Mouse (Mus musculus) MEL (cell line): Measurements from ENCODE around the gene App.

Experiments used
- CTCF ChIP-seq, 3 experiments: IDR thresholded peaks in 2 of 3; conservative IDR thresholded peaks in 1 of 3; 2 replicates each; pipeline ENCODE4 v1.5.1; 2011 to 2012; ENCODE audit warnings: low read length in 3 of 3, low read depth in 2 of 3, mild to moderate bottlenecking in 2 of 3, improper control_type of control experiment in 1 of 3, inconsistent platforms in 1 of 3, mixed read lengths in 1 of 3, moderate library complexity in 1 of 3; ENCODE audit not compliant: control insufficient read depth in 1 of 3, insufficient read depth in 1 of 3, poor library complexity in 1 of 3, severe bottlenecking in 1 of 3
- EP300 ChIP-seq, 2 experiments: IDR thresholded peaks; 2 replicates each; pipeline ENCODE4 v1.6.1; 2011; ENCODE audit warnings: improper control_type of control experiment in 2 of 2, low read length in 2 of 2, low read depth in 1 of 2, mild to moderate bottlenecking in 1 of 2
- MYC ChIP-seq: IDR thresholded peaks from 2 replicates; pipeline ENCODE4 v1.6.1; 2011; ENCODE audit warnings: low read depth, mild to moderate bottlenecking, low read length, improper control_type of control experiment, moderate library complexity
- NELFE ChIP-seq: IDR thresholded peaks from 2 replicates; pipeline ENCODE4 v1.6.1; 2011; ENCODE audit warnings: low read depth, low read length, improper control_type of control experiment
- USF1 ChIP-seq: IDR thresholded peaks from 2 replicates; pipeline ENCODE4 v1.6.1; 2014; ENCODE audit warnings: low read depth, mild to moderate bottlenecking, inconsistent platforms, low read length, improper control_type of control experiment, moderate library complexity
- ZKSCAN1 ChIP-seq: IDR thresholded peaks from 2 replicates; pipeline ENCODE4 v1.6.1; 2012; ENCODE audit warnings: low read depth, mild to moderate bottlenecking, inconsistent platforms, low read length, improper control_type of control experiment, moderate library complexity
- ZNF384 ChIP-seq: IDR thresholded peaks from 2 replicates; pipeline ENCODE4 v1.6.1; 2012; ENCODE audit warnings: low read depth, mild to moderate bottlenecking, inconsistent platforms, low read length, improper control_type of control experiment

- no peak for TF ChIP-seq ZKSCAN1
- no peak for TF ChIP-seq ZNF384
- TF ChIP-seq CTCF (IDR thresholded peaks at IDR 0.05 in 2 of 3, conservative IDR thresholded peaks at IDR 0.05 in 1 of 3; ENCODE audit: control insufficient read depth in 1 of 3, insufficient read depth in 1 of 3, low read depth in 2 of 3, low read length in 3 of 3, poor library complexity in 1 of 3, severe bottlenecking in 1 of 3), result no peak
- TF ChIP-seq NELFE, result no peak
- TF ChIP-seq MYC, result no peak
- TF ChIP-seq EP300 (IDR thresholded peaks at IDR 0.05; ENCODE audit: low read depth in 1 of 2, low read length in 2 of 2), result no peak
- no peak for TF ChIP-seq USF1
Observed at GRCm38 (mm10) chr16:84955840-84956239, 217.7 kb downstream of the App start.
